Mouse (Mus musculus) thymus, postnatal 25 days (tissue): ENCODE data around the gene Ncam1.
A peak's percentile ranks its signal among the peaks of the same experiment; 100 is the strongest.

Experiments
- DNase-seq: peaks from one replicate; pipeline ENCODE4 v3.0.0; 2022

Gene Ncam1

DNA sequence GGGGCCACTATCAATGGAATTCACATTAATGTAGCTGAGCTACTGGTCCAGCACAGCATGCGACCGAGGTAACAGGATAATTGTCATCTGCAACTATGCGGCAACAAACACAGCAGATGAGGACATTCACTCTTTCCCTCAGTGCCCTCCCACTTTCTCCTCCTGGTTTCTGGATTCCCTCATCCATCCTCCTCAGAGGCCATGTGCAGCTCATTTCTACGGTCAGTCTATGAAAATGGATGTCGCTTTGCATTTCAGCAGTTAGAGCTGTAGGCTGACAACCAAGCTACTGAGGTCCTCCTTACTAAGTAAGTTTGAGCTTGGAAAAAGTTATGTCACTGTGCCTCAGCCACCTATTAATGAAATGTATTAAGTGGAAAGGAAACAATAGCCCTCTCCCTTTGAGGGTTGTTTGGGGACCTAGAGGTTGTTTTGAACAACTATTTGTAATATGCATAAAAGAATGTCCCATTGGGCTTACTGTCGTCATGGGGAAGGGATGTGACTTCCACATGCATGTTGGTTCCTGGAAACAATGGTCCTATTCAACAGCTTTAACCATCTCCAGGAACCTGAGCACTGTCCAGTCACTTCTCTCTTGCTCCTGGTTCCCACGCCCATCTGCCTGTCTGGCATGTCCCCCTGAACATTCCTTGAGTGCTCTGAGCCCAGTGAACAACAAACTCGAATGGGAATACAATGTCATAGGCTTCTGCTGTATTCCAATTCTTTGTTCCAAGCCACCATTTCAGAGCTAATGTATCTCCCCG lies 122.8 kb downstream of the Ncam1 start:
- no peak for DNase-seq

DNA sequence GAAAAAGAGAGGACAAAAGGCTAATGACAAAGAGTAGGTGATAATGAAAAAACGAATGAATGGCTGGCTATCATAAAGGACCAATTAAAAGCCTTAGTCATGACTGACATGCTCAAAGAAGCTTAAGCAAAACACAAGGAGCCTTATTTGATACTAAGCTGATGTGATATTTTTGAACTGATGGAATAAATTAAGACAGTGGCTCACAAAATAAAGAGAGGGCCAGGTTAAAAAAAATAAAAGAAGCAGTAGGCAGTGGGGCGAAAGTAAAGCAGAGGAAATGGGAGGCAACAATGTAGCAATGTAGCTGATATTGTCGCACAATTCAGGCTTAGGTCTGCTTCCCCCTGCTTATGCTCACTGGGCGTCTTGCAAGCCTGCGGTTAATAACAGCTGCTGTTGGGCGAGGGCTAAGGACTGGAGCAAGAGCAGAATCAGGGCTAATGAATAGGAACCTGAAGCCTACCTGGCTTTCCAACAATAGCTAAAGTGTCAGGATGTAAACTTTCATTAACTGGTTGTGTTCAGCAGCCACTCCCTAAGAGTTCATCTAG lies 126.0 kb downstream of the Ncam1 start:
- DNase-seq, result no peak

DNA sequence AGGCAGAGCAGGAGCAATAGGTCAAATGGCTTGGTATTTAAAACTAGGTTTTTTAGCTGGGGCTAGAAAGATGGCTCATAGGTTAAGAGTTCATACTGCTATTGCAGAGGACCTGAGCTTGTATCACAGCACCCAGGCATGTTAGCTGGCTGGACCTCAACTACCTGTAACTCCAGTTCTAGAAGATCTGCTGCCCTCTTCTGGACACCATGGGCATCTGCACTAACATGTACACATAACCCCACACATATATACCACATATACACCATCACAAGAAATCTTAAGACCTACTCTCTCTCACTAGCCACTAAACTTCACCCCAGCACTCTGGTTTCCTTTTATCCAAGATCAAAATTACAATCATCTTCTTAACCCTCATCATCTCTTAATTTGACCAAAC lies 131.7 kb downstream of the Ncam1 start:
- no peak for DNase-seq

DNA sequence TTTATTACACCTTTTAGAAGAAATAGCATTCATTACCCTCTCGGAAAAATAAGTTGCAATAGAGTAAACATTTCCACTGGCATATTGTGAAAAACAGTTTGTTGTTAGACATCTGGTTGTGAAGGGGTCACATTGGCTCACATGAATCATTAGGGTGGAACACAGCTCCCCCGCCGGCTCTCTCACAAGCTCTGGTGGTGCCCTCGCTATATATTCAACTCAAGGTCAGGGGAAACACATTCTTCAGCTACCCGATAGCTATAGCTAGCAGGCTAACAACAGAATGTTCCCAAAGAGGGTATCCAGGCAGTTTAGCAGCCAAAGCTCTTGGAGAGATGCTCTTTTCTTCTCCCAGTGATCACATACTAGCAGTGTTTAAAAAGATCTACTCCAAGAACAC lies 133.4 kb downstream of the Ncam1 start:
- no peak for DNase-seq

DNA sequence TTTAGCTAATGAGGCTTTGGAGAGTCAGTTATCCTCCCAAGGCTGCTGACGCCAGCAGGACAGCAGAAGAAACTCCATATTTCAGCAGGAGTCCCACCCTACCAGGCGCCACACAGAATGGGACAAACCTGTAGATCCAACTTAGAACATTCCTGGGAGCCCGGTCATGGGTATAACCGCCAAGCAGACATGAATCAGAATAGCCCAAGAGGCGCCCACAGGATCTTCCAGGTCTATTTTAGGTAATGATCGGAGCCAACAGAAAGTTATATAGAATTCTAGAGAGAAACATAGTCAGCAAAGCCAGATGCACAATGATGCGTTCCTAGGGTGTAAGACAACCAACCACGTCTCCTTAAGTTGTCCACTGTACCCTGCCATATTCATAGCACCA lies 134.8 kb downstream of the Ncam1 start:
- no peak for DNase-seq

DNA sequence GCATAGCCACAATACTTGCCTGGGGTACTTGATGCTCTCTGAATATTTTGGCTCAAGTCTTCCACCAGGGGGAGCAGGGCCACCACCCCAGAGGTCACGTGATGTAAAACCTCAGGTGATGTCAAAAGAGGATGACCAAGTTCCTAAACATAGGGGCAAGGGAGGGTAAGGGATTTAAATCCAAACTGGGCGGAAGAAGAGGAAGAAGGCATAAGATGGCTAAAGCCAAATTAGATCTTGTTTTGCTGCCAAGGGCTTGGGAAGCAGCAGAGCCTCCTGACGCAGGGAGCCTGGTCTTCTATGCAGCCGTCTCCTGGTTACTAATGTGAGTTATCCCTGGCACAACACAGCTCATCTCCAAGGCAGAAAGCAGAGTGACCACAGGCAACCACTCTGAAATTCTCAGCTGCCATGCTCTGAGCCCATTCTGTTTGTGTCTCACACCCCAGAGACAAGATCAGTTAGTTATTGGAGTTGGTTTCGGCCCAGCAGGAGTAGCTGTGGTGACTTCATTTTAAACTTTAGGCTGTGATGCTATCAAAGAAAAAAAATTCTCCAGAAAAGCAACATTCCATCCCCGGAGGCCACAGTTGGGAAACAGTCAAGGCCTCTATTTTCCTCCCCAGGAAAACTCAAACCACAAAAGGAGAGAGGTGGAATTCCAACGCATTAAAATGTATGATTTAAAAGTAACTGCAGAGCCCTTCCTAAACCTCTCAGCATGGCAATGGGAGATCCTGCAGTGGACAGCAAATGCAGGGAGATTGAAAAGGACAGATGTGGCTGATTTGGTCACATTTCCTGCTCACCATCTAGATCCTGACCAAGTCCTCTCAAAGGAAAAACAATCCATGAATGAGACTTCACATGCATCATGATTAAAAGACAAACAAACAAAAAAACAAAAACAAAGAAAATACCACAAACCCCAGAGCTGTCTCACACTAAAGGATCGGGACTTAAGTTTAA lies 135.5 kb downstream of the Ncam1 start:
- peak; percentile 33 for DNase-seq

DNA sequence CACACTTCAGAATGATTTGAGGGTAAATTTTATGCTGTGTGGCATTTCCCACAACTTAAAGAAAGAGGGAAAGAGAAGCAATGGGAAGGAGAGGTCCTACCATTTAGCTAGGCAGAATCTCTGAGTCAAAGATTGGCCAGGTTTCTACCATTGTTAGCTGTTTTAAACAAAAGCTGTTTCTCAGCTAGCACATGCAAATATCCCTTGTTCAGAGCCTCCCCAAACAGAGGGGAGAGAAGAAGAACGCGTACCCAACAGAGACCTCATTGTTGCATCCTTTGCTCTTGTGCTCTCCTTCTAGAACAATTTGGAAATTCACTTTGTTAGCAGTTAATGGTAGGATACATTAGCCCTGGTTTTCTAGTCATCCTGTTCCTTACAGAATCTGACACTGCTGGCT lies 137.2 kb downstream of the Ncam1 start:
- DNase-seq, result no peak

DNA sequence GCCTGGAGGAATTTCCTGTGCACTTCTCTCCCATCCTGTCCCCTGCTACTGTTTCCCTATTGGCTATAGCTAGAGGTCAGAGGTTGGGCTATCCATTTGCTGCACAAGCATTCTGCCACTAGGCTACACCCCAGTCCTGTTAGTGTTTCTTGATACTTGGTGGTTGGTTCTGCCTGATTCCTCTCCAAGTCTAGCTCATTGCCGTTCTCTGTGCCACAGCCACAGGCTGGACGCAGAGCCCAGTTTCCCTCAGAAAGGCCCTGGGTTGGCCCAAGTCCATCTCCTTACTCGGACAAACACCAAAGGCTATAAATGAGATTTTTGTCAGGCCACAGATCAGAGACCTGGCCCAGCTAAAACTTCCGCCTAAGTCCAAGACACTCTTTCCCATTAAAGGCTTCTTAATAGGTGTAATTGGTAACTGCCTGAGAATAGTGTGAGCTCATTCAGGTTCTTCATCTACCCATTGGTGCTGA lies 140.3 kb downstream of the Ncam1 start:
- no peak for DNase-seq

DNA sequence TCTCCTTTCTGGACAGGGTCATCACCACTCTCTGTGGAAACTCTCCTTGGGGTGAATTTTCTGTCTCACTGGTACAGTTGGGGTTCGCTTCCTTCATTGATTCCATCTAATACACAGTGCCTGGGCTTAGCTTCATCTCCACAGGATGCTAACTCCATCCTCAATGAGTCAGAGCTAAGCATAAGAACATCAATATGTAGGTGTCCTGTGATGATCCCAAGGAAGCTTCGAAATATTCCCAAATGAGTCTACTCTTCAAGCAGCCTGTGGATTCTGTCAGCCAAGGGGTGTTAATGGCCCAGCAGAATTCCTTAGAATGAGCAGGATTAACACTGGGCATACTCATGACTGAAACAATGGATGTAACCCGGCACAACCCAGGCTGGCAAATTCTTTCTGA lies 144.3 kb downstream of the Ncam1 start:
- DNase-seq, result no peak

DNA sequence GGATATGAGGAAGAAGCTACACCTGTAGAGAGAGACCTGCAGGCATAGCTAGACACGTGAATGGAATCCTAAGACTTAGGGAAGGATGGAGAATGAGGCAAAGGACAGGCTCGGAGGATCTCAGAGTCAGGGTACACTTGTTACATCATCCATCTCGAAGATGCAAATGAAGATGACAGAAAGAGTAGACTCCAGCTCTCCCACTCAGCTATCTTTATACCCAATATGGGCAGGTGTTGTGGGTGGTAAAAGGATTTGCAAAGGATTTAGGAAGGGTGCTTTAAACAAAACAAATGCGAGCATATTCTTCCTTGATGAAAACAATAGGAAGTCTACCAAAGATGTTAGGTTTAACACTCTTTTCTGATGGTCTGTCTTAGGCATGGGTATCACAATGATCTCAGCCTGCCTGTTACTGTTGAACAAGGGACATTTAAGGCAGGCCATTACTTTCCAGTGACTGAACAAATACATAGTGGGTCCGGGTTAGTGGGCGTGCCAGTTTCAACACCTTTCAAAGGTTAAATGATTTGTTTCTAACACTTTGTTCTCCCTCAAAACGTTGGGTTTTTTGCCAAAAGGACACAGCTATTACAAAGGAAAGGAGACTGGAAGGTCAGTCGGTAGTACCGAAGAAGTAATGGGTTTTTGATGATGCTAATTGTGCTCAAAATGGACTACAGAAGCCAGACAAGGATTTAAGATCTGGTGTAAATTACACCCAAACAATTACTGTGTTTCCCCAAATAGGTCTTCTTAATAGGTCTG lies 145.1 kb downstream of the Ncam1 start:
- no peak for DNase-seq

DNA sequence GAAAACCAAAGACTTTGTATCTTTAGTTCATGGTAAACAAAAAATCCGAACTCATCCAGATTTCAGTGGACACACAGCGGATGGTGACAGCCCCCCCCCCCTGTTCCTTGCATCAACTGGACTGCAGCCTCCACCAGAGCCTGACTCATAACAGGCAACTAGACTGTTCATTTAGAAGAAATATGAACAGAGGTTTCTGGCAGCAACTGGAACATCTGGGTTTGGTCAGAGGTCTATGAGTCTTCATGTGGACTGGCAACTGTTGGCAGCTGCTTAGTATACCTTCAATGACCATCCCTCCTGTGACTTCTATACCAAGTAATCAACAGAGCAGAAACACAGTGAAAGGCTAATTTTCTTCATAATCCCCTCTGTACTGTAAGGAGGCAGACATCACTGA lies 154.4 kb downstream of the Ncam1 start:
- DNase-seq, result no peak

DNA sequence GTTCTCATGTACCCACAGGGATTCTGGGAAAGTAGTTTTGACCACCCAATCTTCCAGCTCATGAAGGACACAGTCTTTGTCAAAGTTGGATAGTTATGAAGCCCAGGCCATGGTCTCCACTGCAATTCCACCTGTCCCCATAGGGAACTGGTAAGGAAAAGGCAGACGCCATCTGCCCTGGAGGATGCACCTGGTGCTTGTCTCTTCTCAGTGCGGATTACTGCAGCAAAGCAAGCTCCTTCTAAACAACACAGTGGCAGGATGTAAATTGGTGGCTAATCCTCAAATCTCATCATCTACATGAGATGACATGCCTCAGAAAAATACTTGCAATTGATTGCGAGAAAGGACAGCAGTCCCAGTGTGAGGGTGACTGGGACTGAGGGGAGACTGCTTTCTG lies 158.0 kb downstream of the Ncam1 start:
- DNase-seq, result no peak

DNA sequence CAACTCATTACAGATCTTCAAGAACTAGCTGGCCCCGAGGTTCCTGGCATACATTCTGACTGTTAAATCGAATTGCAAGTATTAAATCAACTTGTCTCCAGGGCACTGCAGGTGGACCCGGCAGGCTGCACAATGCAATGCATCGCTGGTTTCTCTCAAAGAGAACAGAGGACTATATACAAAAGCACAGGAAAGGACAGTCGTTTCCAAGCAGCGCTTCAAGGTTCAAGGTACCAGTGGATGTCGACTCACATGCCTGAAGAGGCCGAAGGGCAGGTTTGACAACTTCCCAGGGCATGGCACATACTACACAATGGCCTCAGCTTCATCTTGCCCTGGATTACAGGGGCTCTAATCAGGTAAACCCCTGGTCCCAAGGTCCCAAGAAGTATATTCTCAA lies 158.6 kb downstream of the Ncam1 start:
- DNase-seq, result no peak

DNA sequence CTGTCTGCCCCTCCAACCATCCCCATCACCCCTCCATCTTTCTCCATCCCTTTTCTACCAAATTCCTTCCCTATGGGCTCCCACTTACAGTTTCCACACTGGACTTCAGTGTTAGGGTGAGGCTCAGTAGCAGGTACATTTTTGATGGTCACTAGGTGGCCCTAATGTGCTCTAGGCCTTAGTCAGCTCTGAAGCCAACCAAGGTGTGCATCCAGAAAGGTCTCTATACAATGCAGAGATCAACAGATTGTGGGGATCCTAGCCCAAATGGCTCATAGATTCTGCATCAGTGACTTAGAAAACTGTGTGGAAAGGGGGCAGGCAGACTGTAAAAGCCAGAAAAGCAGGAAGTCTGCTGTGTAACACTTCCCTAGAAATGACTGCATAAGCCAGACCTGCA lies 160.8 kb downstream of the Ncam1 start:
- no peak for DNase-seq

DNA sequence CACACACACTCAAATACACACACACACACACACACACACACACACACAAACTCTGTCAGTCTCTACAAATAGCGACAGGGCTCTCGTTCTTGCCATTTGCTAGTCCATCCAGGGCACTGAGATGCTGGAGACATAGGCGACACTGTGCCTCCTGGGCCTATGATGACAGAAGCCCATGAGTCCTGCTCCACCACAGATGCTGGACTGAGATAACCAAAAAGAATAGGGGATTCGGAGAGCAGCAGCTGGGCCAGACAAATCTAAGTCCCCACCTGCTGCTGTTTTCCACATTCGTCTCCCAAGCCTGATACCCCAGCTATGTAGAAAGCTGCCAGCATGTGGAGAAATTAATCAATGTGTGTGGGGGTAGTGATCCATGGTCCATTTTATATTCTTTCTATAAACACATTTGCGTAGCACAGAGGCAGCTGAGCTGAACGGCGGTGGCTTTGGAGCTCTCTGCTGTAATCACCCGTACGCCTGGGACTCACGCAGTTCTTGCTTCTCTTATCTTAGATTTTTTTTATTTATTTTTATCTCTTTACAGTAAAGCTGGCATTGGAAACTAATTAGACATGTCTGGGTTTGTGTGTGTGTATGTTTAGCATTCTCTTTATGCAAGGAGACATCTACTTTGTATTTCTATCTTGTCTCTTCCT lies 162.9 kb downstream of the Ncam1 start:
- no peak for DNase-seq

DNA sequence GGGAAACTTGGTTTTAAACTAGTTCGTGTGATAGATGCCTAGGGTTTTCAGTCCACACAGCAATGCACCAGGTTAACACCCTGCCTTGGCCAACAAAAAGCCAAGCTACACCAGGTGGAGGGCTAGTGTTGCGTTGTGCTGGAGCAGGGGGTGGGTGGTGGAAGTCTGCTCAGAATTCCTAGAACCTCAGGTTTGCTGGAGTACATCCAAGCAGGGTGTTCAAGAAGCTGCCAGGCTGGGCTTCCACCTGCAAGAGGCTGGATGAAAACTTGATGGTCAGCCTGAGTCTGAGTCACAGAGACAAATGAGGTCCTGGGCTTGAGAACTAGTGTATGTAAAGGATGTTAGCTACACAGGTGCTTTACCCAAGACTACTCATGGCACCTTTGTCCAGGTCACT lies 166.1 kb downstream of the Ncam1 start:
- DNase-seq, result no peak

DNA sequence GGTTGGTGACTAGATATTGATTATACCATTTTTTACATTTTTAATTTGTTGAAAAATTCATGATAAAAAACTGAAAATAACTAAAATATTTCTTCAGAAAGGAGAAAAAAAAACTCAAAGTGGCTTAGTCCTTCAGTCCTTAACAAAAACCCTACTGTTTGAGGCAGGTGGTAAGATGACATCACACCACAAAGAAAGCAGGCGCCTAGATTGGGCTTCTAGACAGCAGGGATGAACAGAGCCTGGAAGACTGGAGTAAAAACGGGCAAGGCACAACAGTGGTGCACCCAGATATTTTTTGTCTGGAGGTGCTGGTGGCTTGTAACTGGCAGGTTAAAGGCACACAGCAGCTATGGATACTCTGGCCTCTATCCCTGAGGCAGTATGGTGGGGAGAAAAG lies 168.4 kb downstream of the Ncam1 start:
- no peak for DNase-seq

DNA sequence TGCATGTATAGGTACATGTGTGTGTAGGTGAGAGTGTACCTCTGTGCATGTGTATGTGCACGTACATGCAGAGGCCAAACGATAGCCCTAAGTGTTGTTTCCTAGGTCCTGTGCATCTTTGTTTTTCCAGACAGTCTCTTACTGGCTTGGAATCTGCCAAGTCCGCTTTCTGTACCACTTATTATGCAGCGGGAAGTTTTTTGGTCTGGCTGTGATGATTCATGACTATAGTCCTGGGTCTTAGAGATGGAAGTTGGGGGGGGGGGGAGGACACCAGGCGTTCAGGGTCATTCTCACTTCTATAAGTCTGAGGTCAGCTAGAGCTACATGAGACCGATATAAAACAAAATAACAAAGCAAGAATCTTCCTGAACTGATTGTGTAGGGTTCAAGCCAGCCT lies 173.8 kb downstream of the Ncam1 start:
- no peak for DNase-seq

DNA sequence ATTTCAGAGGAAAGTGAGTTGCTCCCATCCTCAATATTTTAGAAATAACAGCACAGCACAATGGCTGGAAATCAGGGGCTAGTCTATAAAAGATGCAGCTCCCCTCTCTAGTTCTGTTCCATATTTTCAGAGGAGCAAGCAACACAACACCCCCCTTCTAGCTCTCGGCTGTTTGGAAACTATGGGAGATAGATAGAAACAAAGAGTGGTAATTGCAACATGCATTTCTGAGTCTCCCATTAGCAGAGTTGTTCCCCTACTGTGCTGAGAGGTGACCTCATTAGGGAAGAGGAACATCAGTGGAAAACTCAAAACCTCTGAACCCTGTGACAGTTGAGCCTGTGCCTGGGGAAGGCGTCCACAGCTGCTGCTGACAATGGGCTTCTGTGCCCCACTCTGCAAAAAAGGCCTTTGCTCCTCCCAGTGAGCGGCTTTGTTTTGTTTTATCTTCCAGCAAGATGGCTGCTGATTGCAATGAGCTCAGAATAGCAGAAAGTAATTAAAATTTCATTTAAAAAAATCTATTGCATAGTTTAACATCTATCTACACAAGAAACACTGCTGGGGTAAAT lies 174.7 kb downstream of the Ncam1 start:
- DNase-seq, result no peak

DNA sequence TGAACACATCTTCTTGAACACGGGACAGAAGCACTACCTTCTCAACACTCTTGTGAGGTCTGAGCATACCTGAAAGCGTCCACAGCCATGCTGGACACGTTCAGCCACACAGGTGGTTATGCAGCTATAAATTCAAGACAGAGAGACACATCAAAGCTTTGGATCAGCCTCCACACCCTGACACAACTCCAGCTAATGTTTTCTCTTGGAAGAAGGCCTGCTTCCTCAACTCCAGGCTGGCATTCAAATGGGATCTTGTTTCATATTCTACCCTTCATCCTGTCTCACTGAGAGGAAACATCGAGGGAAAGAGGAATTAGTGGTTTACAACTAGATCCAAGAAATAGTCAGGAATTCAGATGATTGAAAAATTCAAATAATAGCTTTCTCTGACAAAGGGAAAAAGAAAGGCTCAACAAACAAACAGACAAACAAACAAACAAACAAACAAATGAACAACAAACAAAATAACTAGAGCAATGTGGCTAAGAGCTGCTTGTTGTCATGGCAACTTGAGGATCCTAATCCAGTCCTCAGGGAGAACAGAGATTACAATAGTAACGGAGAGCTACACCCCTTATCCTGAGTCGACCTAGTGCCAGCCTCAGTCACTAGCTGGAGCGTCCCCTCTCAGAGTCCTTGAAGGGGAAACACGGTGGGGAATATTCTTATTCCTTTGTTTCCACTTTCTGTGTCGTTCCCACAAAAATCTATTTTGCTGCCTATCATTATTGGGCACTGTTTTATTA lies 175.6 kb downstream of the Ncam1 start:
- DNase-seq, result no peak

DNA sequence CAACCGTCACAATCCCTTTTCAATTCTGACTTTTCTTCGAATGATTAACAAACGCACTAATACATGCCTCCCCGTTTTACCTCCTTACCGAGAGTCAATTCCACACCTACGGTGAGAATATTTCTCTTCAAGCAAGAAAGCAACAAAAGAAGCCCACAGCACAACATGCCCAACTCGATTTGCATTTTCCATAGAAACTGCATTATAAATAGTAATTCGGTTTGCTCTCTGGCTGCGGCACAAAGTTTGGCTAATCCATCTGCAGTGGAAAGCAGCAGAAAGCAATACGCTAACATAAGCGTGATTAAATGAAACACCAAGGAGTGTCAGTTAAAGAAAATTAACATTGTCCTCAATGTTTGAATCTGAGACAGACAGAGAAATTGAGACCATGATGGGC lies 177.0 kb downstream of the Ncam1 start:
- DNase-seq, result no peak
